Mouse (Mus musculus) lung, postnatal 36 days (tissue): Measurements from ENCODE around the gene Tns4.
A peak's percentile ranks its signal among the peaks of the same experiment; 100 is the strongest.

ENCODE experiments used
- DNase-seq: peaks from one replicate; pipeline ENCODE4 v3.0.0; 2022; ENCODE audit warnings: mixed read lengths

Tns4 gene

DNA sequence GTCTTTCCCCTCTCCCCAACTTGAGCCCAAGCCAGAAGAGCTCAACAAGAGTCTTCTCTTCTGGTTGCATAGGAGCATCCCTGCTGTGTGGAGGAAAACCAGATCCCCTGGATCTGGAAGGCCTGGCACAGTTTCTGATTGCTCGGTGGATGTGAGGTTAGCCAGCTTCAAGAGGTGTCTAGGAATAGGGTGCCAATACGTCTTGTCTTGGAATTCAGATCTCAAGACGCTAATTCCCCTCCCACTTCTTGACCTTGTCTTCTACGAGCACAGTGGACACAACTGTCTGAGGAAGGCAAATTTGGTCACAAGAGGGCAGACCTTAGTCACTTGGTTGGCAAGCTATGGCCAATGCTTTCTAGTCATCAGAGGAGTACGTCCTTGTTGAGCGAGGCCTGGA is 45.5 kb downstream of the Tns4 start:
- DNase-seq, result no peak

DNA sequence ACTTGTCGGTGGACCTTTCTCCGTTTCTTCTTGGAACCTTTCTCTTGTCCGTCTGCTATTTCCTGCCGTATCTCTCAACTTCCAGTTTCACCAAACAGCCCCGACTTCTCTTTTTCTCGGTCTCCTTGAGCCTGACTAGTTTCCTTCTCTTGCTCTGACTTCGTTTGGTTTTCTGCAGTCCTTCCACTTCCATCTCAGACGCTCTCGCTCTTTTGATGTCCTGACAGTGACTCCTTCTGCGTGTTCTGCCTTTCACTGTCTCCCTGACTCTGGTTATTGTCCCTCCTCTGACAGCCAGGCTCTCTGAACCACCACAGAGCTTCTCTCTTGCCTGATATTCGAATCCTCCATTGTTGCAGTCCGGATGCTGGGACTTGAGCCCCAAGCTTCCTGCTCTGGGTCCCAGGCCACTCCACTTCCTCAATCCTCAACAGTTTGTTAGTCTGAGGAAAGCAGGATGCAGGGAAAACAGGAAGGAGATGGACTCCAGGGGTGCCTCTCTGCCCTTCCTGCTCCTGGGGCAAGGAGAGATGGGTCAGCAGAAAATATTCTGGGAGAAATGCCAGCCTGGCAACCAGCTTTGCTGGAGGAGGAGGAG is 46.2 kb downstream of the Tns4 start:
- peak; percentile 69 for DNase-seq

DNA sequence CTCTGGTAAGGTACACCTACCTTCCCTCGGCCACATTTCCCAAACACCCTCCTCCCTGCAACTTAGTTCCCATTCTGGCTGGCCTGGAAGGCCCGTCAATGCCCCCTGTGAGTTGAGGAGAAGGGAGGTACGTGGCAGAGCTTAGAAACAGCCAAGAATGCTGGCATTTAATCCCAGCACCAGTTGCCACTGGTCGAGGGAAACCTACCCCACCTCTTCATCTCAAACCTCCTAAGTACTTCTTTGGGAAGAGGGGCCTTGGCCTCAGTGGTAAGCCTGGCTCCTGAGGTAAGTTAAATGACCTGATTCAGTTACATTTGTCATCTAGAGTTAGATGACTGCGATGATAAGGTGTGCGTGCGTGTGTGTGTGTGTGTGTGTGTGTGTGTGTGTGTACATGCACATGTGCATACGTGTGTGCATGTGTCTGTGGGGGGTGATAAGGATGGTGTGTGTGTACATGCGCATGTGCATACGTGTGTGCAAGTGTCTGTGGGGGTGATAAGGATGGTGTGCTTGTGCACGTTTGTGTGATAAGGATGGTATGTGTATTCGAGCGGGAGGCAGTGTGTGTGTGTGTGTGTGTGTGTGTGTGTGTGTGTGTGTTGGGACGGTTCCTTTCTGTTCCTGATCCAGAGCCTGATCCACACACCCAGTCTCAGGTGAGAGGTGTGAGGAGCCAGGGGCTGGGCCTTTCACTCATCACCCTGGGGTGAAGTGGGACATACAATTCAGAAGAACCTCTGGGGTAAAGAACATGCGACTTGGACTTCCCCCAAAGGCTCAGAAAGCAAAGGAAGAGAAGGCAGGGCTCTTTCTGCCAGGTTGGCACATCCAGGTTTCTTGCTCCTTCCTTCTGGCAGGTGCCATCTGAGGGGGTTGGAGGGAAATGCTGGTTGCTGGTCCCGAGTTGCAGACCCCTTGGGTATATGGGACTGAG is 47.0 kb downstream of the Tns4 start:
- DNase-seq, result no peak

DNA sequence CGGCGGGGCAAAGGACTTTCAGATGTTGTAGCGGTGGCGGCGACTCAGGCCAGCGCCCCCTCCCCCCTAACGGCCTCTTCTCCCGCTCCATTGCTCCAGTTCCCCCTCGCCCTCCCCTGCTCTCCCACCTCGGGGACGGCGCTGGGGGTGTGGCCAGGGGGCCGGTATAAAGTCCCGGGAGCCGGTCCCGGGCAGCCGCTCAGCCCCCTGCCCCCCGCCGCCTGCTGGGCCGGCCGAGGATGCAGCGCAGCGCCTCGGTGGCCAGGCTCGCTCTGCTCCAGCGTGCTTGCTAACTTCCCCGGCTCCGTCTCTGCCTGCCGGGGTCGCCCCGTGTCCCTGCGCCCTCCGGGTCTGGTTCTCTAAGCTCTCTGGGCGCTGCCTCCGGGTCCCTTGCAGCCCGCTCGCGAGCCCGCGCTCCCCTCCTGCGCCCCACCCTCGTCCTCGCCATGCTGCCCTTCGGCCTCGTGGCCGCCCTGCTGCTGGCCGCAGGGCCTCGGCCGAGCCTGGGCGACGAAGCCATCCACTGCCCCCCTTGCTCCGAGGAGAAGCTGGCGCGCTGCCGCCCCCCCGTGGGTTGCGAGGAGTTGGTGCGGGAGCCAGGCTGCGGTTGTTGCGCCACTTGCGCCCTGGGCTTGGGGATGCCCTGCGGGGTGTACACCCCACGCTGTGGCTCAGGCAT is 47.9 kb downstream of the Tns4 start, which contains the start of gene Igfbp4:
Igfbp4 (plus strand) TSS at position 194 of the 679 bp plus-strand sequence.
- DNase-seq, result peak; percentile 51

DNA sequence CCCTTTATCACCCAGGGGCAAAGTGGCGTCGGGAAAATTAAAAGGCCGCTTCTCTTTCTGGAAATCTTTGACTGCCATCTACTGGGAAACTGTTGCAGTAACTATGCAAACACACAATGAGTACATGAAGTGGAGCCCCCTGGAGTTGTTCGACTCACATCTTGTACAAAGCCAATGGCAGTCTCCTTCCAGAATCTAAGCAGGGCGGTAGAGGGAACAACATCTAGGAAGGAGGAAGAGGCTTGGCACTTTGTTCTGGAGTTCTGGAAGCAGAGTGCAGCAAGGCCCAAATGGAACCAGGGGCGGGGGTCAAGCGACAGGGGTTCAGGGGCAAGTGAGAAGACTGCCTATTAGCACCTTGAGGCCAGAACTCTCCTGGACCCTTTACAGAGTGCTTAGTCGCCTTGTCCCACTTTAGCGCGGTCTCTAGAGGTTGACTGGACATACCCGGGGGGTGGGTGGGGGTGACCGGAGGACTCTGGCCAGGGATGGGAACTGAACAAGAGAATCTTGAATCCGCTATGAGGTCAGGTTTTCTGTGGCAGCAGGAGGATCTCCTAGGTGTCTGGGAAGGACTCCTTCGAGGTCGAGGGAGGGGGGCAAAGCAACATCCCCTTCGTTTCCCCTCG is 48.6 kb downstream of the Tns4 start:
- DNase-seq, result peak; percentile 78

DNA sequence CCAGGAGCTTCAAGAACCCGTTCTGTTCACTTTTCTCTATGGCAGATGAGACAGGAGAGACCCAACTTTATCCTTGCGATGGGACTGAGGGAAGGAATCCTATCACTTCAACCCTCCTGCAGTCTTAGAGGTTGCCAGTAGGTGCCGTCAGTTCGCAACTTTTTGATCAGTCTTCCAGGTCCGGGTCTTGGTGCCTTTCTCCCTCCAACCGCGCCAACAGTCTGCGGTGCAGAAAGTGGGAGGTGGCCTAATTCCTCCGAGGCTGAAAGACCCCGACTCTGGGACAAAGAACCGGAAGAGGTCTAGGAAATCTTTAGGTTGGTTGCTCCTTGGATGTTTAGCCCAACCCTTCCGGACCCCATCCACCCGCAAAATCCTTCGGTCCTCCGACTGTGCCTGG is 49.3 kb downstream of the Tns4 start:
- peak; percentile 91 for DNase-seq

DNA sequence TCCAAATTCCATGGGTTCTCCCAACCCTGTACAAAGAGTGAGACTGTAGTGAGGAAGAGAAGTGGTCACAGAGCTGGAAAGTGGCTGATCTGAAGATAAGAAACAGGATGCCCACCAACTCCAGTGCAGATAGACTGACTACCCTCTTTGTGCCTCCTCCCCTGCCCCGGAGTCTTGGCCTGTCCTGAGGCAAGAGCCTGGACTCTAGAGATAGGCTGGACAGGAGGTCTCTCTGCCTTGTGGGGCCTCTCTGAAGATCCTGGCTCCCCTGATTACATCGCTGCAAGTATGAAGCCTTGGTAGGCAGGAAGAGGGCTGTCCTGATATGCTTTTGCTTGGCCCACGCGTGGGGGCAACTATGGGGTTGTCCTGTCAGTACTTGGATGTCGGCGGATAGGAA is 52.9 kb downstream of the Tns4 start:
- no peak for DNase-seq

DNA sequence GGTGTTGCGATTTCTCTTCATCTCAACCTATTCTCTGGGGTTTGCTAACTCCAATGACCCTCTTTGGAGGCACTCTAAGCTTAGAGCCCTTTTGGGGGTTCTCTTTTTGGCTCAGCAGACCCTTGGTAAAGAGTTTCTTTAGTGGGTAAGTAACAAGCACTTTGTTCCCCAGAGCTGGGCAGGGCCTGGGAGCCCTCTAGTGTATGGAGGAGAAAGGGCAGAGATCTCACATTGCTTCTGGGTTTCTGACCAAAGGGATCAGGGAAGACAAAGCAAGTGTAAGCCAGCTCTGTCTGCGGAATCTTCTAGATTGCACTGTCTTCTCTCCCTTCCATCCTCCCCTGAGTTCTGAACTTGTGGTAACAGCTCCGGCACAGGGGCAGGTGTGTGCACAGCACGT is 53.8 kb downstream of the Tns4 start:
- DNase-seq, result no peak

DNA sequence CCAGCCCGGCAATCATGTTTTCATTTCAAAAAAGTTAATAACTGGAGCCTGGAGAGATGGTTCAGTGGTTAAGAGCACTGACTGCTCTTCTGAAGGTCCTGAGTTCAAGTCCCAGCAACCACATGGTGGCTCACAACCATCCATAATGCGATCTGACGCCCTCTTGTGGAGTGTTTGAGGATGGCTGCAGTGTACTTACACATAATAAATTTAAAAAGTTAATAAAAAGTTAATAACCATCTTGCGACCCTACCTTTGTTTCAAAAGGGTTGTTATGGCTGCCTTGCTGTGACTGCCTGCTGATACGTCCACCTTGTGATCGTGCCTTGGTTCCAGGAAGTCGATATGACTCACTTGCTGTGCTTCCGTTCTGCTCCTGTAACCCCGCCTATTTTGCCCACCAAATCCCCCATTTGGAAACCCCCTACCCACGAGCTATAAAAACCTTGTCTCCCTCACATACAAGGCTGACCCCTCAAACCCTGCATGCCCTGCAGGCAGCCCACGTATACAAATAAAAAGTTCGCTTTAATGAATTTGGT is 62.1 kb downstream of the Tns4 start:
- DNase-seq, result no peak

DNA sequence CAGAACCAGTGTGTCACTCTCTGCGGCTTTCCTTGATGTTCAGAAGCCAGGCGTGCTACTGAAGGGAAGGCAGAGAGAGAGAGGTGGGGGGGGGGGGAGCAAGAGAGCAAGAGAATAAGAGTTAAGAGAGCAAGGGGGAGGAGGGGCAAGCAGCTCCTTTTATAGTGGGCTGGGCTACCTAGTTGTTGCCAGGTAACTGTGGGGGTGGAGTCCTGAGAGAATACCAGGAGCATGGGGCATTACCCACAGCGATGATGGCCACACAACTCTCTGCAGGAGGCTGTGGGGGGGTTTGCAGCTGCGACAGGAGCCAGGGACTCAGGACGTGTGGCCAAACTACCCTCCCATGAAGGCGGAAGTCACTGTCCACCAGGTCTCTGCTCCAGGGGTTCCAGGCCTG is 63.2 kb downstream of the Tns4 start:
- DNase-seq, result no peak

DNA sequence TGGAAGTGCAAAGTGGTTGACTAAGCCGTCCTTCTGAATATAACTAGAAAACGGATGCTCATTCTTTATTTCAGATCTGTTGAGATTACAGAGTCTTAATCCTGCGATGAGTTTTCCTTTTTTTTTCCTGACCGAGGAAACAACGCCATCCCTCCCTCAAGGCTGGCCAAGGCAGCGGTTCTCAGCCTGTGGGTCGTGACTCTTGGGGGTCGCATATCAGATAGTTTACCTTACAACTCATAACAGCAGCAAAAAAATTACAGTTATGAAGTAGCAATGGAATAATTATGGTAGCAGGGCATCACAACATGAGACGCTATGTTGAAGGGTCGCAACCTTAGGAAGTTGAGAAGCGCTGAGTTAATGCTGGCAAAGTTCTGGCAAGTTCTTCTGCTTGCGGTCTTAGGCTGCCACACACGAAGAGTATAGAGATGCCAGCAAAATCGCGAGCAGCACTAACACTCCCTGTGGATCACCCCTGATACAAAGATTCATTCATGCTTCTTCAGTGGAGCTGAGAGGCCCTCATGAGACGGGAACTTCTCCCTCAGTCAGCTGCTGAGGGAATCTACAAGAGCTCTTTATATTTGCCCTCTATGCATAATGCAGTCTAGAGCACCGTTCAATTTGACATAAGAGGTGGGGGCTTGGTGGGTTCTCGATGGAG is 64.5 kb downstream of the Tns4 start:
- no peak for DNase-seq

DNA sequence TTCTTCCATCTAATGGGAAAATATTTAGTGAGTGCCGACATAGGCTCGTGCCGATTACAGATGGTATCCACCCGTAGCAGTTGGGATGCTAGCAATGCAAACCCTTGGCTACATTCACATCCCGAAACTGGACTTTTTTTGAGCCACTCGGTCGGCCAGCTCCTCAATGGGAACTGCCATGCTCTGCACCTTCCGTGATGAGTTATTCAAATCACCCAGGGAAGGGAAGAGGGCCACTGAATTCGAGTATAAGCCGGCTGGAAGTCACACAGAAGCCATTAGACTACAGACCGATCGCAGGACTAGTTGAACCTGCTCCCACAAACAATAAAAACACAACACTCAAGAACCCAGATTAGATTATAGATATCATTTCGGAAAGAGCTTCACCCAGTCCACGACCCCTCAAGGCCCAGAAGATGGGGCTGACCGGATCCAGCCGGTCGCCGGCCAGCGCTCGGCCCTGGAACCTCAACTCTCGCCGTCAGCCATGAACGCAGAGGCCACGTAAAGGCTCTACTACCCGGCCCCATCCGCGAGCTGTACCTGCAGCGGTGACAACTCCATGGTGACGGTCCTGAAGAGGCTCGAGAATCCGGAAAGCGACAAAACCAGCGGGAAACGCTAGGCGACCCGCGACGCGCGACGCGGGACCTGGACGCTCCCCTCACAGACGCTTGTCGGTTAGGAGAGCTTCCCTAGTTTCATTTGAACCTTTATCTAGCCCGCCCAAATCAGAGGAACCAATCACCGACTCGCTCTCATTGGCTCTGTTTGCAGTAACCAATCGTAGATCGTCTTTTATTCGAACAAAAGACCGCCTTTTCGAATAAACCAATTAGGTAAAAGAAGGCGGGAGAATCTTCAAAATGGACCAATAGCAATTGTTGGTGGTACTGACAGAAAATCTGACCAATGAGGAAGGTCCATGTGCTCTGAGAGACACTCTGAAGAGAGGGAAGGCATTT is 65.3 kb downstream of the Tns4 start, which contains the start of gene Top2a:
Top2a (minus strand) TSS at position 690 of the 968 bp plus-strand sequence.
- peak; percentile 98 for DNase-seq

DNA sequence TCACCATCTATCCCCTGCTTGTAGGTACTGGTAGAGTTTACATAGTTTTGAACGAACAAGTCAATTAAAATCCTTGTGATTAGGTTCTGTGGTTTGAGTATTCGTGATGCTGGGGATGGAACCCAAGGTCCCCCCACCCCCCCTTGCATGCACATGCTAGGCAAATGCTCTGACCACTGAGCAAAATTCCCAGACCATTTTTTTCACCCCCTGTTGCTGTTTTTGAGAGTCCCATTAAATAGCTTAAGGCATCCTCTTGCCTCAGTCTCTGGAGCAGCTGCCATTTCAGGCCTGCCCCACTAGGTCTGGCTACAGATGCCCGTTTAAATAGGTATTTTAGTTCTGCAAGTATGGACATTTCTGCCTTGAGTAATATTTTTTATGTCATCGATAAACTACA is 66.0 kb downstream of the Tns4 start:
- no peak for DNase-seq

DNA sequence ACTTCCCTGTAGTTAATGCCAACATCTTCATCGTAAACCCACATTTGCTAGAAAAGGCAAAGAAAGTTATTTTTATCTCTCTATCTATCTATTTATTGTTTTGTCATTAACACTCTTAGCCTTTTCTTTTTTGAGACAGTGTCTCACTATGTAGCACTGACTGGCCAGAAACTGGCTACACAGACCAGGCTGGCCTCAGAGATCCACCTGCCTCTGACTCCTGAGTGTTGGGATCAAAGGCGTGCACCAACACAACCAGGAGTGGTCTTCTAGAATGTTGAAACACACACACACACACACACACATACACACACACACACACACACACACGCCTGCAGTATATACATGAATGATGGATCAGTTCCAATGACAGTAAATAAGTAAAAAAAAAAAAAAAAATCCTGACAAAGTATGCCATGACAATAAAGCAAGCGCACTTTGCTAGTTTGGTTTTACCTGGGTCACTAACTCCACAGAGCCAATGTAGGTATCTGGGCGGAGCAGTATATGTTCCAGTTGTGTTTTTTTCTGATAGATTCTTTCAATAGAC is 66.6 kb downstream of the Tns4 start:
- no peak for DNase-seq

DNA sequence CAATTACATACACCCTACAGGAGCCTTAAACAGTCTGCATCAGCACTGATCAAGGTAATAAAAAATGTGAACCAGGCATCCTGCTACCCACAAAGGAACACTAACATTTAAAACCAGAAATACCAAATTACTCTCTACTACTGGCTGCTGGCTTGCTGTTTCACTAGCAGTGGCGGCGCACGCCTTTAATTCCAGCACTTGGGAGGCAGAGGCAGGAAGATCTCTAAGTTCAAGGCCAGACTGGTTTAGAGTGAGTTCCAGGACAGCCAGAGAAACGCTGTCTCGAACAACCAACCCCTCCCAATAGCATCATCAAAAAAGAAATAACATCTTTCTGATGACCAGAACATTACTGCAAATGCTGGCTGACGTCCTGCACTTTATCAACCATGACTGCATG is 69.3 kb downstream of the Tns4 start:
- no peak for DNase-seq
